Mouse (Mus musculus) cerebellum, adult 2 months (tissue): ENCODE results near the gene Foxp1. TPM values are rescaled to one million over a fixed set of nuclear protein-coding genes. Genes with fewer than 3 reads are reported as not detected.

ENCODE experiments used
- DNase-seq, 2 experiments: peaks; one replicate each; pipeline ENCODE4 v3.0.0; 2021
- H3K27ac ChIP-seq: fragments of 200-500 bp; 2 replicates; pipeline ENCODE4 v1.5.1; 2012; ENCODE audit warnings: low read length, control low read depth, inconsistent platforms; ENCODE audit not compliant: insufficient read depth
- H3K27me3 ChIP-seq: fragments of 200-500 bp; 2 replicates; pipeline ENCODE4 v1.6.1; 2012; ENCODE audit warnings: inconsistent platforms, mild to moderate bottlenecking, low read length, moderate library complexity; ENCODE audit not compliant: control insufficient read depth, insufficient read depth
- H3K4me1 ChIP-seq: fragments of 200-500 bp; 2 replicates; pipeline ENCODE4 v1.6.1; 2011; ENCODE audit warnings: low read length; ENCODE audit not compliant: control insufficient read depth, insufficient read depth
- H3K4me3 ChIP-seq: fragments of 200-500 bp; replicated peaks from 2 replicates; pipeline ENCODE3; 2011; ENCODE audit warnings: mild to moderate bottlenecking, low read depth, low read length, control low read depth; ENCODE audit not compliant: insufficient read depth
- CTCF ChIP-seq: fragments of 200-500 bp; IDR thresholded peaks from 2 replicates; pipeline ENCODE4 v1.5.1; 2011; ENCODE audit warnings: low read depth, mild to moderate bottlenecking, control low read depth, low read length, moderate library complexity, borderline replicate concordance; ENCODE audit not compliant: insufficient read depth
- POLR2A ChIP-seq: fragments of 200-500 bp; IDR thresholded peaks from 2 replicates; pipeline ENCODE4 v1.6.1; 2011; ENCODE audit warnings: low read length, control low read depth, borderline replicate concordance; ENCODE audit not compliant: insufficient read depth
- WGBS: fragments of 180-500 bp; shearing (Covaris S2); methylation state at CpG from one replicate; pipeline ENCODE4 v1.1.7; 2018; 5-methylcytosine and 5-hydroxymethylcytosine counted together
- polyA plus RNA-seq: library from polyadenylated mRNA; depleted of rRNA; stranded (reverse); fragments of >200 nt; gene quantifications from 2 replicates; pipeline ENCODE4 v1.2.3, GENCODE M21; 2012

Foxp1 gene
- polyA plus RNA-seq, 1 experiment: 21.0 TPM

DNA sequence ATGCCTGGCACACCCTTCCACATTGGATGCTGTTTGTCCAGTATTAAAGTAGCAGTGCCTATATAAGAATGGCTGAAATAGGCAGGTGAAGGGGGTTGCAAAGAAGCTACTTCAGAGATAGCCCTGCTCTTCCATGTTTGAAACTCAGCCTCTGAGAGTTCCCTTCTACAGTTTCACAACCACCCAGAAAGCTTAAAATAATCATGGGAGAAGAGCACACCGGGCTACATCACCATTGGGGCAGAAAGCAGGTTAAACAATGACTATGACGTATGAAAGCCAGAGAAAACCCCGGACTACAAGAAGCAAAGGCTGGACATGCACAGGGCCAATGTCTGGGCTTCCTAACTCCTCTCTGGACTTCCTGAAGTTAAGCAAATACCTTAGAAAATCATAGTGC is 250.3 kb downstream of the Foxp1 start:
- no peak overlapping the region for H3K27ac ChIP-seq
- peaks cover 5% of the 10 kb centered on the region; the same call in 1 of the 2 replicates for H3K4me1 ChIP-seq
- no peaks in the 10 kb centered on the region for H3K27me3 ChIP-seq
- TF ChIP-seq CTCF (no peak), POLR2A (no peak)
- no peak for DNase-seq
- WGBS: 95% methylated on average over 3 of the region's 3 CpGs
- no peak overlapping the region for H3K4me3 ChIP-seq

DNA sequence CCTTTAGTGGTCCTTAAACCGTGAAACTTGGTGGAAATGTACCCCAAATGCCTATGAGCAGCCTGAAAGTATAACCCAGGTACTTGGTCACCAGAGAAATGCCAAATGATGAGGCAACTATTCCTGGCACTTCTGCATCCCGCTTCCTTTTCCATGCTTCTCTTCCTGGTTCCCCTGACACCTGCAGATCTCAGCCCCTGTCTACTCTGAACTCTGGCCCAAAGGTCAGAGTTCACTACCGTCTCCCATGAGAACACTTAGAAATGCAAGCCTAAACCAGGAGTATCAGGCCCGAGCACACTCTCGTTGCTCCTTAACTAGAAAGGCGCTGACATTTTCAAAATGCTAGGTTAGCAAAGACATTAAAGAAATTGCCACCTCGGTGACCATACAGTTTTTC is 250.8 kb downstream of the Foxp1 start:
- H3K27ac ChIP-seq: no peak overlapping the region
- no peak for DNase-seq
- H3K4me3 ChIP-seq: no peak overlapping the region
- 96% methylated on average over 7 of the region's 7 CpGs for WGBS
- peaks cover 5% of the 10 kb centered on the region; the same call in 1 of the 2 replicates for H3K4me1 ChIP-seq
- TF ChIP-seq CTCF: no peak
- TF ChIP-seq POLR2A: no peak
- no peaks in the 10 kb centered on the region for H3K27me3 ChIP-seq

DNA sequence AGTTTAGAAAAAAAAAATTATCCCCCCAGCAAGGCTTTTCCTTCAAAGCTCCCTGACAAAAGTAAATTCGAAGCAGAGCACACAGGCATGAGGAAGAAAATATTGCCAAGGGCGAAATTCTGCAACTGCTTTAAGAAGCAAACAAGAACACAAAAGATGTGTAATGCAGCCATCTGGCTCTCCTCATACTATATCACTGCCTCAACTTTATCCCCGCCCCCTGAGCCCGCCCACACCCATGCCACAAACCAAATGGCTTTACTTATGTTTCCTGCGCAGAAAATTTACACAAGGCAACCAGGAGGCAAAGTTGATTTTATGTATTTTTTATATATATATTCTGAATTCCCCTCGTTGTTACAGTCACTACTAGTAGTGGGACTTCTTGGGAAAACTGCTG is 252.6 kb downstream of the Foxp1 start:
- Histone ChIP-seq H3K4me3 (no peak overlapping the region), H3K27me3 (no peaks in the 10 kb centered on the region), H3K4me1 (peaks cover 5% of the 10 kb centered on the region; the same call in 1 of the 2 replicates), H3K27ac (no peak overlapping the region)
- WGBS: 96% methylated on average over 6 of the region's 6 CpGs
- no peak for DNase-seq
- no peak for TF ChIP-seq POLR2A
- no peak for TF ChIP-seq CTCF

DNA sequence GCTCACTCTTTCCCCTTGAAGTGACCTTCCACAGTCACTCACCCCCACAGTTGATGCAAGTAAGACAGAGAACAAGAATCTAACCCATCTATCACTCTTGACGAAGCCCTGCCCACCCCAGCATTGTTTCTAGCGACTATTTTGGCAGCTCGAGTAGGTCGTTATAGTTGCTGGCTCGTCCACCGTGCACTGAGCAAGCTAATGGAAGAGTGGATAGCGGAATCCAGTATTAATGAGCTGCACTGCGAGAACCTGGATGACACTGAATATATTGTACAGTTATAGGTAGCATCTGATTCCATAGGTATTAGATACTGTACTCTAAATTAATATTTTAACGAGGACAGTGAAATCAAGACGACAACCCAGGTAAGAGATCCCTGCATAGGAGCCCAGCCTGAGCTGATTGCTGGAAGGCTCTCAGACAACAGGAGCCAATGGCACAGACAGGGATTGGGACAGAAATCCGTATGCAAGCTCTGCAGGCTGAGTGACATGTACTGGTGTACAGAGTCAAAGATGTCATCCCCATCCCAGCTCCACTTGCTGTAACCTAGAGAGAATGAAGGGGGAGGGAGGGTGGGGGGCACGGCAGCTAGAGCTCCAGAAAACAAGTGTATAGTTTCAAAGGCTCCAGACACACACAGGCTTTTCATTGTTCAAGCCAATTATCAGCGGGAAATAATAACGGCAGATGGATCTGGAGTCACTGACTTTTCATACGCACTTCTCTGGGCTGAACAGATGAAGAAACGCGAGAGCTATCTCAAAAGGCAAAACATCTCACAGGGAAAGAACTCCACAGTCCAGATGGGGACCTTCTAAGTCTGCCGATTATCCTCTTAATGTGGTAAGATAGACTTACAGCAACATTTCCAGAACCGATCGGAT is 254.1 kb downstream of the Foxp1 start:
- TF ChIP-seq POLR2A (no peak), CTCF (no peak)
- 22% methylated on average over 20 of the region's 20 CpGs for WGBS
- H3K4me3 ChIP-seq: no peak overlapping the region
- peaks cover 5% of the 10 kb centered on the region; the same call in 1 of the 2 replicates for H3K4me1 ChIP-seq
- no peak overlapping the region for H3K27ac ChIP-seq
- peak; percentile 24 to 30 for DNase-seq
- H3K27me3 ChIP-seq: no peaks in the 10 kb centered on the region

- no peak for TF ChIP-seq POLR2A
- TF ChIP-seq CTCF: no peak
- DNase-seq: no peak
- no peaks in the 10 kb centered on the region for H3K27me3 ChIP-seq
- H3K4me1 ChIP-seq: peaks cover 5% of the 10 kb centered on the region; the same call in 1 of the 2 replicates
- no peak overlapping the region for H3K27ac ChIP-seq
- H3K4me3 ChIP-seq: no peak overlapping the region
- 80% methylated on average over 13 of the region's 13 CpGs for WGBS
Observed at GRCm38 (mm10) chr6:99265945-99266656, 256.4 kb downstream of the Foxp1 start.

- DNase-seq: no peak
- no peak overlapping the region for H3K27ac ChIP-seq
Observed at GRCm38 (mm10) chr6:99265173-99265572, 257.3 kb downstream of the Foxp1 start.

GRCm38 (mm10) chr6:99264192-99265093 is 258.1 kb downstream of the Foxp1 start:
- H3K4me1 ChIP-seq: peaks cover 5% of the 10 kb centered on the region; the same call in 1 of the 2 replicates
- no peak for TF ChIP-seq CTCF
- no peak for TF ChIP-seq POLR2A
- no peak for DNase-seq
- 91% methylated on average over 13 of the region's 13 CpGs for WGBS
- no peak overlapping the region for H3K27ac ChIP-seq
- no peak overlapping the region for H3K4me3 ChIP-seq
- no peaks in the 10 kb centered on the region for H3K27me3 ChIP-seq

More at GRCm38 (mm10) chr6:99265173-99265572, 257.3 kb downstream of the Foxp1 start:
- TF ChIP-seq CTCF (no peak), POLR2A (no peak)
- H3K4me1 ChIP-seq: peaks cover 5% of the 10 kb centered on the region; the same call in 1 of the 2 replicates
- no peak overlapping the region for H3K4me3 ChIP-seq
- H3K27me3 ChIP-seq: no peaks in the 10 kb centered on the region
- WGBS: 90% methylated on average over 4 of the region's 4 CpGs
